Mouse (Mus musculus): ENCODE measurements around the gene Ssbp3.

Gene Ssbp3

DNA sequence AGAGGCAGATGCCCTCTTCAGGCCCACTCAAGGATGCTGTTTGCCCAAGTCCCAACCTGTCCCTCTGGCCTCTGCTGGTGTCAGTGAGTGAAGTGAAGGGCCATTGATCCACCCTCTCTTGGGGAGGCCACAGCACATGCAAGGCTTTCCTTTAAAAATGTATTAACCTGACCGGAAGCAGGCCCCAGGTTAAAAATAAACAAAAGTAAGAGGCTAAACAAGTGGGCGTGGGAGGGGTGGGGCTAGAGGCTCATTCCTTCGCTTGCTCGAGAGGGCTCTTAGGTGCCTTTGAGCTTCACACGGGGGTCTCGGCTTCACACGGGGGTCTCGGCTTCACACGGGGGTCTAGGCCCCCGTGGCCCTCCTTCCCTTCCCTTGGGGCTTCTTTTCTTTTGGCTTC, 54.5 kb downstream of the Ssbp3 start:
- no peak for DNase-seq

DNA sequence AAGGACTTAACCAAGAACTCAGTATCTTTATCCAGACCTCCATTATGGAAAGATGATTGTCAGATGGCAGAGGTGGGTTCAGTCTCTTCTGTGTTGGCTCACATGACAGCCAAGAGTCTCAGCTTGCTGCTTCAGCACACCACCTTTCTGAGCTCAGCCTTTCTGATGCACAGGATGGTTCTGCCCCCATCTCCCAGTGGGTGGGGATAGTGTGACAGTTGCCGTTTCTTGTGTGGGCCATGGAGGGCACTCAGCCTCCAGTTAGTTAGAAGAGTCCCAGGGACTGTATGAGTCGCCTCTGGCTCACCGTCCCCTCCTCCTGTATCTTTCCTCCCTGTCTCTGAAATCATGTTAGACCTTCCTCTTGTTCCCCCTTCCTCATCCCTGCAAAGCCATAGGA, 55.9 kb downstream of the Ssbp3 start:
- DNase-seq, result no peak

DNA sequence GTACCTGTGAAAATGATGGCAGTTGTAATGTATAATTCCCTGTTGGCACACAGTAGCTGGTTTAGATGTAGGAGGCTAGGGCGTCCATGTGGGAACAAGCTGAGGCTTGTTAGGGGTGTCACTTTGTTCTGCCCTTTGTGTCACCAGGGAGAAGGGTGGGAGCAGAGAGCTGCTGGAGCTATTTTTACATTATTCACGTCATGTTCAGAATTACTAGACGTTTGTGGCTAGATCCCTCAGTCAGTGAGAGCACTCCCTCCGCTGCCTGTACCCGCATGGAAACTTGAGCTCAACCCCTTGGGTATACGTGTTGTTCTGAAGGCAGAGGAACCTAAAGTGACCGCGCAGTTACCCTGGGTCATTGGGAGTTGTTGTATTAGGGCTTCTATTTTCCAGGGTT, 58.4 kb downstream of the Ssbp3 start:
- no peak for DNase-seq

DNA sequence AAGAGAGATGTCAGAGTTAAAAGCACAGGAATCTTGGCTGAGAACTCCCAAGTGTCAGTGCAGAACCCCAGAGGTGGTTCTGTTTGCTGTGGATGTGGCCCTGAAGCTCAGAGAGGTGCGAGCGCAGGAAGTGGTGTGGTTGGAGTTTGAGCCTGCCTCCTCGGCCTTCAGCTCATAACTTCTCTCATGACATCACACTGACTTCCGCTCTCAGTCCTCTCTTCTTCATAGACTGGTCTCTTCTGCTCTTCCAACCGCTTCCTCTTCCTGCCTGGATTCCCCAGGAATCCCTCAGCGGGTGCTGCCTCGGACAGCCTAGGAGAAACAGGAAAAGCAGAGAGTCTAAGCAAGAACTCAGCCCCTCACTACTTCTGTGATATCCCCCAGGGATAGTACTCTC, 60.3 kb downstream of the Ssbp3 start:
- no peak for DNase-seq

- DNase-seq, result no peak
Observed at GRCm38 (mm10) chr4:106972061-106972460, 61.6 kb downstream of the Ssbp3 start.

DNA sequence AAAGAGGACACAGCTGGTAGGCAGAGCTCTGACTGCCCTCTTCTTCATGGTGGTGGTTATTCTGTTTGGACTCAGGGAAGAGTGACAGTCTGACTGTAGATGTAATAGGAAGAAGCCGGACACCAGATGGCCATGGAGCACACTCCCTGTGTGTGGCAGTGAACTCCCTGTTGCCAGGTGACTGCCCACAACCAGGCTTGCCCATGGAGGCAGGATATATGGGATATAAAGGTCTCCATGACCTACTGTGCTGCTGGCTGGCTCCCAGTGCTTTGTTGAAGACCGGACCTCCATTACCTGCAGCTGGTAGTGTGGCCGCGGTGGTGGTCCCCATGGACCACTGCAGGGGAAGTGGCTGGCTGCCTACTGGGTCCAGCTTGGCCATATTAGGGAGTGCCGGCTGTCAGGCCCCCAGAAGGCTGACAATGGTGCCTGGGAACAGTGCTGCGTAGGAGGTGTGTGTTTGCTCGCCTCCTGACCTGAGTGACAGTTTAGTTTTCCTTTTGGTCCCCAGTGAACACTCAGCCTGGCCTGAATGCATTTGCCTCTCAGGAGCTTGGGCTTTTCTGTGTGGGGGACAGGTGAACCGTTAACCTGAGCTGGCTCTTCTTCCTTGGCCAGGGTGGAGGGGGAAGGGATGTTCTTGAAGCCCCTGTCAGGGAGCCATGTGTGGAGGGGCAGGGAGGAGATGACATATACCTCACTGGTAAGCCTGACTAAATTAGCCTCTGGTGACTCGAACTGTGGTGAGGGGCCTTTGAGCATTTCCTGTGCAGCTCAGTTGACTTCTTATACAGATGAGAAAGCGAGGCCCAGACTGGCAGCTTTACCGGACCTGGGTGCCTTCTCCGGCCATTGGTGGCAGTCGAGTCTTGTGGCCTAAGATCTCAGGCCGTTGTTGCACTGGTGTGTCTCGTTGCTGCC, 62.2 kb downstream of the Ssbp3 start:
- DNase-seq, result peak in 1 of 2 experiments; percentile 31

- no peak for DNase-seq
Observed at GRCm38 (mm10) chr4:106975324-106975723, 64.8 kb downstream of the Ssbp3 start.

DNA sequence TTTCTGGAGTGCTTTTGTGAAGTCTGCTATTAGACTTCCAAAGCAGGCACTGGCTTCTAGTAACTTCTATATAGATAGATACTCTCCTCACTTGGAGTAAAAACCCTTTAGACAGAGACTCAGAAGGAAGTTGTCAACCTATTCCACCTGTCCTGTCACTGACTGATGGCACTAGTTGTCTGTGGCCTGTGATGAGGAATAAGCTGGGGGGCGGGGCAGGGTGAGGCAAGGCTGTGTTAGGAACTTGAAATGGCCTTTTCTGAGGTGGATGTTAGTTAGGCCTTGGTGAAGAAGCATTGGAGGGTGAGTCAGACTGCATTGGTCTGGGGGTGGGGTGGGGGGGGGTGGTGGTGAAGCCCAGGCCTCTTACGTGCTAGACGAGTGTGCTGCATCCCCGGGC, 65.4 kb downstream of the Ssbp3 start:
- no peak for DNase-seq

- DNase-seq, result no peak
Observed at GRCm38 (mm10) chr4:106976576-106976975, 66.1 kb downstream of the Ssbp3 start.

DNA sequence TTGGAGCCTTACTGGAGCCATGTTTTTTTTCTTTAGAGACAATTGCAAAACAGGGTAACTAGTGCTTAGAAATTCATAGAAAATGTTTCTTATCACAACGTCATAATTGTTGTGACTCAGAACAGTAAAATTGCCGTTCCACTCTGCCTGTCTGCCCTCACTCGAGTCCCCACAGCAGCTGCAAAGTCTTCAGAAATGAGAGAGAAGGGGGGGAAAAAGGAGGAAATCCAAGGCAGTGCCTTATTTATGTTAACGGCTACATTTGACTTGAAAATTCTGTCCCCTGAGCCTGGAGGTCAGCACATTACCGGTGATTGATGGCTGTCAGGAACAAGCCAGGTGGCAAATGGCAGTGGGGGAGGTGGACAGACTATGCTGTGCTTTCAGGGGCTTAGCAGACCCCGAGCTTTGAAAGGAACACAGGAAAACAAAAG, 66.7 kb downstream of the Ssbp3 start:
- peak in 1 of 2 experiments; percentile 43 for DNase-seq

DNA sequence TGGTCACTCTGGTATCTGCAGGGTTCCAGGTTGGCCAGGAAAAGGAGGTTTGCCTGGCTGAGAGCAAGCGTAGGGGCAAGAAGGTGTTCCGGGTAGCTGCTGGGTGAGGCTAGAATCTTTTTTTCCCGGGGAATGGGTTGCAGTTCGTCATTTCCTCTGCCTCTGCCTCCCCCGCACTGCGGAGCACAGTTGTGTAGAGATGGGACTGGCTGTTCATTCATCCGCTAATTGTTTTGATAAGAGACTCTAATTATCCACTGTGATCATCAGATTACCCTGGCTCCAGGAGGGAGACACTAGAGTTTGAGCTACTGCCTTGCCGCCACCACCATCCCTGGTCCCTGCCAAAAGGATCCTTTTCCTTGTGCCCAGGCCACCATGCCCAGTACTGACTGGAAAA, 67.9 kb downstream of the Ssbp3 start:
- peak; percentile 59 to 69 for DNase-seq

DNA sequence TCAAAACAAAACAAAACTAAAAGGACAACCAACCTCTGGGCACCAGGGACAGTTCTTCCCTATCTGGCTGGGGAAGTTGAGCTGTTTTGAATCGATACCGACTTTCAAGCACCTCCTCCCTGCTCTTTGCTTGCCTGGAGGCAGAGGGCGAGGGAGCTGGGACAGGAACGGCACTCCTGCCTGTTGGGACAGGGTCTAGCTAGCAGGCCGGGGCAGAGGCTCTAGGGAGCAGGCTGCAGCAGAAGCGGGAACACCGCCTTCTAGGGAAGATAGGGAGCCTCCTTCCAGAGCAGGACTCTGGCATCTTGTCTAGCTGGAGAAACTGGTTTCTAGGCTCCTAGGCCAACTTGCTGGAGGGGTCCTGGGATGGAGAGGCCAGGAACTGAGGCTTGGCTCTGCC, 70.2 kb downstream of the Ssbp3 start:
- no peak for DNase-seq

DNA sequence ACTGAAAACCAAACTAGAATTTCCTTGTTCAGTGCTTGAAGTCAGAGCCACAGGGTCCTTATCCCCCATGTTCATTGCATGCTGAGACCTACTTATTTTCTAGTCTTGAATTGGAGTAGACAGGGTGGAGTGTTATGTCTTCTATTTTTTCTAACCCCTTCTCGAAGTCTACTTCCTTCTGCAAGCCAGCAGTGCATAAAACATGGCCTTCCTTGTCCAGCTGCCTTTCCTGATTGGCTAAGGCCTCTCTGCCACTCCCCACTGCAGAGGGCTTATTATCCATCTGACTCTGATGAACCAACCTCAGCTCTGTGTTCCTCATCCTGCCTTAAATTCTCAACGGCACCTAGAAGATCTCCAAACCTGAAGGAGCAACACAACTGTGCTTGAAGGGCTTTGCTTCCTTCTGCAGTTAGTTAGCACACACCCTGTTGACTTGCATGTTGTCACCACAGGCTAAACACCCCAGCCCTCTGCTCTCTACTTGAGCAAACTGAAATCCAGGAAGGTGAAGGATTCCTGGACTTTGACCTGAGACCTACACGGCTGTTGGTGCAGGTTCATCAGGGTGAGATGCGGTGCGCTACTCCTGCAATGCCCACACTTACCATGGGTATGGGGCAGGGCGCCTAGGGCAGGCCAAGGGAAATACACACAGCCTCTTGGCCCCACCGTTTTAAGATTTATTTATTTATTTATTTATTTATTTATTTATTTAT, 71.0 kb downstream of the Ssbp3 start:
- no peak for DNase-seq

GRCm38 (mm10) chr4:106982344-106983121, 72.0 kb downstream of the Ssbp3 start:
- peak in 1 of 2 experiments; percentile 36 for DNase-seq

- no peak for DNase-seq
Observed at GRCm38 (mm10) chr4:106983908-106984515, 73.5 kb downstream of the Ssbp3 start.

GRCm38 (mm10) chr4:106985289-106985688, 74.8 kb downstream of the Ssbp3 start:
- no peak for DNase-seq

- peak; percentile 43 to 57 for DNase-seq
Observed at GRCm38 (mm10) chr4:106985899-106986832, 75.7 kb downstream of the Ssbp3 start.

DNA sequence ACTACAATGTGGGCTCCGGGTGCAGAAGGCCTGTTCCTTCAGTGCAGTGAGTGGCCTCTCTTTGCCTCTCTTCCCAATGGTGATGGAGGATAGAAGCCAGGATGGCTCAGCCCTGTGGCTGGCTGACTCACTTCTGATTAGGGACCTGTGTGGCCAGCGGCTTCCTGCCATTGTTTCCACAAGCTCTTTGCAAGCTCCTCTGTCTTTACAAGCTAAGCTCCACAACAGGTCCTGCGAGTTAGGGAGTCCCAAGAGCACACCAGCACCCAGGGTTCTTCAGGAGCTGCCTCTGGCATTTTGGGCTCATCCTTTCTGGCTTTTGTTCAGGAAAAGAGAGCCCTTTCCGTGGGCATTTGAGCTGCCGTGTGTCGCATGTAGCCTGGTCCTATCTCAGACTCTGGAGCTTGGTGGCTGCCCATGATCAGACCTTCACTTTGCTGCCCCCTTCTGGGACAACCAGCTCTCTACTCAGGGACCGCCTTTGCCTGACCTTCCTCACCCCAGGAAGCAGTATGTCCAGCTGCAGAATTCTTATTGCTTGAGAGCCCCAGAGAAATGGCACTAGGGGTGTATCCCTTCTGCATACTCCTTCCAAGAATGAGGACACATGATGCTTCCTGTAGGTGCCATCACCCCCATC, 77.3 kb downstream of the Ssbp3 start:
- peak; percentile 84 to 89 for DNase-seq

- no peak for DNase-seq
Observed at GRCm38 (mm10) chr4:106988886-106989225, 78.4 kb downstream of the Ssbp3 start.

DNA sequence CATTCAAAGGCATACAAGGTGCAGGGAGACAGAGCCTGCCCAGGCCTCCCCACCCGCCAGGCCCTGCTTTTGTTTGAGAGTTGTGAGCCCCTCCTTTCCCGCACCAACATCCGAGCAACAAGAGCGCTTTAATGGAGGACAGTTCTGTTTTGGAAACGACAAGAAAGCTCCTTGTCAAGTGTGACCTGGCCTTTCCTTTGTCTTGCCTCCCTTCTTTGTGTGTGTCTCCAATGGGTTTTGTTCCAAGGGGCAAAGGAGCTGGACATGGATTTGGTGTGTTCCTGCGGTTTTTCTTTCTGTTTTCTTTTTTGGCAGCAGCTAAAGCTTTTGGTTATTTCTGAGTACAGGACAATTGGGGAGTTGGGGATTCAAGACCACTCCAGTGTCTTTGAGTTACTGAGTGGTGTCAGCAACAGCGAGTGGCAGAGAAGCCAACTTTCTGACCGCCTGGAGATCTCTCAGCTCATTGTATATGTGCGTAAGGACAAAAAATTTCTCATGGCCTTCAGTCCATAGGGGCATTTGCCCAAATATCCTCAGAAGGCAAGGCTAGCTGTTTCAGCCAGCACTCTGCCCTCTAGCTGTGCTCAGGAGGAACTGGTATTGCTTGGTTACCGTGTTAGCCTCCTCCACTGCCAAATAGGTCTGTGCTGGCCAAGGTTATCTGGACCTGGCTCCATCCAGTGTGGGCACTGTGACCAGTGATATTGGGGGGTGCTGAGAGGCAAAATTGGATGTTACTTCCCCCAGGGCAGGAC, 78.9 kb downstream of the Ssbp3 start:
- DNase-seq, result no peak
